In the genomic region with DNA sequence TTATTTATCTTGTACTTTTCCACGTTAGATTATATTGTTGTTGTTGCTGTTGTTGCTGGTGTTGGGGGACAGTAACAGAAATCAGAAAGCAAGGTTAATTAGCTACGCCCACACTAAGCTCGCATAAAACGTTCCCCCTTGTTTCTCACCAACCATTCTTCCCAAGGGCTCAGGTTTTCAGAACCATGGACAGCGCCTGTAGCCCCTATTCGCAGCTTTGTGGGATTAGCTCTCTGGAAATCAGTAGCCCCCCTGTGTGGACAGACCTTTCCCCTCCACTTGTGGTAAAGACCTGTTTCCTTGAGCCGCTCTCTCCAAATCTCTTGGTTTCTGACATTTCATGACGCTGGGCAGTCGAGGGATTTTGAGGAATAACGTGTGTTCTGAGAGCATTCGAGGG, we compare ENCODE assay signal across 13 mouse cellular contexts. TPM values are rescaled to one million over a fixed set of nuclear protein-coding genes. Genes with fewer than 3 reads are reported as not detected.
DNase-seq lines count a peak whose midpoint lies in the region; ATAC-seq lines count a peak whose summit lies in the region.
"Had no signal": no experiment of that assay in that cellular context is flagged by ENCODE, and none has a peak within 500 bp of the region (broad histone marks: within the 10 kb centered on the region; RNA-seq: fewer than 3 reads in every experiment).

No protein-coding gene starts in this region.

- H3K27ac ChIP-seq in neural tube, embryonic 15.5 days (replicated peaks) = no peak overlapping the region
- no peak overlapping the region for H3K27ac ChIP-seq in embryonic facial prominence, embryonic 11.5 days (replicated peaks; ENCODE audit: low read depth, low read length)
- H3K27ac ChIP-seq: liver, embryonic 15.5 days had no signal

- H3K27me3 ChIP-seq in neural tube, embryonic 15.5 days (replicated peaks) = no peaks in the 10 kb centered on the region
- H3K27me3 ChIP-seq in embryonic facial prominence, embryonic 11.5 days (ENCODE audit: control insufficient read depth, insufficient read depth, low read length) = no peaks in the 10 kb centered on the region
- H3K27me3 ChIP-seq: liver, embryonic 15.5 days had no signal

- peaks cover 9% of the 10 kb centered on the region for H3K36me3 ChIP-seq in neural tube, embryonic 15.5 days
- no peaks in the 10 kb centered on the region for H3K36me3 ChIP-seq in embryonic facial prominence, embryonic 11.5 days (replicated peaks; ENCODE audit: control insufficient read depth, insufficient read depth, low read depth, low read length)
- H3K36me3 ChIP-seq: liver, embryonic 15.5 days had no signal

- no peak overlapping the region for H3K4me3 ChIP-seq in neural tube, embryonic 15.5 days (replicated peaks)
- H3K4me3 ChIP-seq in embryonic facial prominence, embryonic 11.5 days (ENCODE audit: low read depth, low read length) = no peak overlapping the region
- H3K4me3 ChIP-seq: liver, embryonic 15.5 days had no signal

- H3K9ac ChIP-seq in neural tube, embryonic 15.5 days (replicated peaks) = no peak overlapping the region
- H3K9ac ChIP-seq in embryonic facial prominence, embryonic 11.5 days (replicated peaks; ENCODE audit: low read length) = no peak overlapping the region
- H3K9ac ChIP-seq: liver, embryonic 15.5 days had no signal

- no peaks in the 10 kb centered on the region for H3K4me1 ChIP-seq in neural tube, embryonic 15.5 days
- H3K4me1 ChIP-seq in embryonic facial prominence, embryonic 11.5 days (ENCODE audit: control insufficient read depth, insufficient read depth, low read length) = no peaks in the 10 kb centered on the region
- H3K4me1 ChIP-seq: liver, embryonic 15.5 days had no signal

- no peaks in the 10 kb centered on the region for H3K9me3 ChIP-seq in neural tube, embryonic 15.5 days (replicated peaks)
- H3K9me3 ChIP-seq in embryonic facial prominence, embryonic 11.5 days (replicated peaks; ENCODE audit: control insufficient read depth, low read length) = no peaks in the 10 kb centered on the region
- H3K9me3 ChIP-seq: liver, embryonic 15.5 days had no signal

- ATAC-seq in neural tube, embryonic 15.5 days (ENCODE audit: low FRiP score) = no peak
- ATAC-seq in embryonic facial prominence, embryonic 11.5 days (replicated peaks; ENCODE audit: insufficient number of reproducible peaks, low FRiP score, low TSS enrichment, low read depth) = no peak
- ATAC-seq: inflammation-experienced regulatory T-cells, adult 6 months had no signal

- WGBS in neural tube, embryonic 15.5 days = 44% methylated on average over 11 of the region's 11 CpGs
- WGBS in embryonic facial prominence, embryonic 11.5 days = 36% methylated on average over 11 of the region's 11 CpGs

- H3K4me2 ChIP-seq in neural tube, embryonic 15.5 days = no peak overlapping the region
- no peak overlapping the region for H3K4me2 ChIP-seq in embryonic facial prominence, embryonic 11.5 days (ENCODE audit: low read depth, low read length)
- H3K4me2 ChIP-seq: liver, embryonic 15.5 days had no signal

- DNase-seq in heart, postnatal 4 days = peak; percentile 40
- DNase-seq in heart, adult 18-20 months = no peak
- peak; percentile 54 for DNase-seq in neural tube, embryonic 10.5 days (ENCODE audit: extremely low spot score, low spot score)
- peak; percentile 77 for DNase-seq in embryonic facial prominence, embryonic 11.5 days (ENCODE audit: low spot score)
- DNase-seq in spleen, adult 12 weeks (ENCODE audit: low spot score) = no peak
- DNase-seq in ovary, postnatal 10 days (ENCODE audit: low spot score) = no peak
- DNase-seq in layer of hippocampus, postnatal 10 days (ENCODE audit: low spot score in 2 of 2) = no peak
- DNase-seq: cerebellum, postnatal 10 days; lung, postnatal 4 days had no signal

RNA-seq across cellular contexts. Expression of a gene that starts 45.9 kb away (rescaled TPM):
- 1 to 10 TPM; 1.8 to 3.5 TPM for total RNA-seq in heart, postnatal 4 days (2021)
- 10 to 100 TPM in 1 of 2 experiments, 1 to 10 TPM in 1; 7.2 to 12.0 TPM for total RNA-seq in heart, adult 18-20 months (2021)
- 12.3 and 15.6 TPM in 2 replicates for polyA plus RNA-seq in neural tube, embryonic 15.5 days (2015; fragmentation: Nextera tagmentation; extraction: Ambion mirVana)
- polyA plus RNA-seq in embryonic facial prominence, embryonic 11.5 days (2014; fragmentation: Nextera tagmentation; extraction: Ambion mirVana) = 3.4 and 4.2 TPM in 2 replicates
- total RNA-seq in layer of hippocampus, postnatal 10 days (2021) = 10 to 100 TPM; 38.3 to 38.8 TPM
- polyA plus RNA-seq: inflammation-experienced regulatory T-cells, adult 6 months; spleen, adult 2 months had no signal

Comparison
In these comparisons a context has a peak if more than half of its experiments do, and no peak if none do; other contexts are left out.
1. DNase-seq: peak in heart, postnatal 4 days (single experiment), neural tube, embryonic 10.5 days (single experiment) and embryonic facial prominence, embryonic 11.5 days (single experiment); none in heart, adult 18-20 months (0 of 2), spleen, adult 12 weeks (single experiment), ovary, postnatal 10 days (single experiment) and layer of hippocampus, postnatal 10 days (0 of 2).